Mouse (Mus musculus): Measurements from ENCODE around the gene Mtor. TPM values are rescaled to one million over a fixed set of nuclear protein-coding genes. Genes with fewer than 3 reads are reported as not detected.

Gene Mtor
- total and polyA plus RNA-seq, 3 experiments: 10.5 to 28.6 (median 24.3) TPM

DNA sequence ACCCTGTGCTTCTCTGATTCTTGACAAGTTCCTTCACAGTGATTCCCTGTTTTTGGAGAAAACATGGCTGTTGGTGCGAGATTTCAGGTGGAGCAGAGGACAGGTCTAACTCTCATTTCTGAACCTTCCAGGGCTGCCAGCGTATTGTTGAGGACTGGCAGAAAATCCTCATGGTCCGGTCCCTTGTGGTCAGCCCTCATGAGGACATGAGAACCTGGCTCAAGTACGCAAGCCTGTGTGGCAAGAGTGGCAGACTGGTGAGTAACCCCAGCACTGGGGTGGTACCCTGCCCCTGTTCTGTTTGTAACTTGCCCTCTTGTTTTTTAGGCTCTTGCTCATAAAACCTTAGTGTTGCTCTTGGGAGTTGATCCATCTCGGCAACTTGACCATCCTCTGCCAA, 81.9 kb downstream of the Mtor start:
- dilution Hi-C loops (cut with MboI; ENCODE audit: extremely low pct_ligation_motif_present, extremely low pct_unique_long_range_greater_than_20kb, low sequenced_read_pairs) (no loop called here), in situ Hi-C loops (cut with MboI; ENCODE audit: low pct_ligation_motif_present, low pct_unique_long_range_greater_than_20kb, low sequenced_read_pairs) (no loop called here)
- DNase-seq (ENCODE audit: extremely low read depth): no peak
- TF ChIP-seq CHD1 (IDR thresholded peaks at IDR 0.05; ENCODE audit: low read depth, low read length): no peak
- TF ChIP-seq MAX (IDR thresholded peaks at IDR 0.05; ENCODE audit: low read length): no peak
- no peak for TF ChIP-seq JUN (IDR thresholded peaks at IDR 0.05; ENCODE audit: insufficient read depth, low read depth, low read length)
- no peak for TF ChIP-seq POLR2A (IDR thresholded peaks at IDR 0.05; ENCODE audit: low read depth, low read length)
- TF ChIP-seq ZMIZ1 (IDR thresholded peaks at IDR 0.05; ENCODE audit: low read depth, low read length): no peak
- no peak for TF ChIP-seq ETS1 (conservative IDR thresholded peaks at IDR 0.05; ENCODE audit: low read depth, low read length)
- TF ChIP-seq SIN3A (IDR thresholded peaks at IDR 0.05; ENCODE audit: low read length): no peak
- no peak for TF ChIP-seq IRF4 (IDR thresholded peaks at IDR 0.05; ENCODE audit: low read depth, low read length)
- no peak for TF ChIP-seq CHD2 (IDR thresholded peaks at IDR 0.05; ENCODE audit: low read length)
- no peak for TF ChIP-seq POLR2AphosphoS2 (IDR thresholded peaks at IDR 0.05; ENCODE audit: low read depth, low read length)
- no peak for TF ChIP-seq MAZ (IDR thresholded peaks at IDR 0.05; ENCODE audit: low read depth, low read length)
- no peak for TF ChIP-seq MYC (IDR thresholded peaks at IDR 0.05; ENCODE audit: low read depth, low read length)
- no peak for TF ChIP-seq ZKSCAN1 (IDR thresholded peaks at IDR 0.05; ENCODE audit: borderline replicate concordance, low read depth, low read length)
- no peak for TF ChIP-seq MEF2A (IDR thresholded peaks at IDR 0.05; ENCODE audit: borderline replicate concordance, low read depth, low read length)
- no peak overlapping the region for H3K4me3 ChIP-seq (replicated peaks in 1 of 3; ENCODE audit: low read depth in 2 of 3, low read length in 2 of 3, poor library complexity in 1 of 3)
- no peaks in the 10 kb centered on the region for H3K27me3 ChIP-seq (replicated peaks)
- no peaks in the 10 kb centered on the region for H3K9me3 ChIP-seq (replicated peaks; ENCODE audit: low read length)
- no peak overlapping the region for H3K4me2 ChIP-seq (ENCODE audit: insufficient read depth, low read depth, poor library complexity, severe bottlenecking)
- peaks cover 65 to 87% of the 10 kb centered on the region in 2 experiments for H3K36me3 ChIP-seq (replicated peaks in 1 of 2; ENCODE audit: control insufficient read depth in 1 of 2, insufficient read depth in 1 of 2, low read length in 1 of 2)
- H3K9ac ChIP-seq (ENCODE audit: insufficient read depth, low read depth): no peak overlapping the region
- no peak overlapping the region for H3K27ac ChIP-seq (ENCODE audit: insufficient read depth, low read depth)
- no peaks in the 10 kb centered on the region for H3K79me2 ChIP-seq (replicated peaks; ENCODE audit: control insufficient read depth, extremely low read depth, insufficient read depth, poor library complexity, severe bottlenecking)
- H3K4me1 ChIP-seq (ENCODE audit: control insufficient read depth in 1 of 2, insufficient read depth in 2 of 2): no peaks in the 10 kb centered on the region

- no peaks in the 10 kb centered on the region for H3K9me3 ChIP-seq (replicated peaks; ENCODE audit: low read length)
- H3K4me1 ChIP-seq (ENCODE audit: control insufficient read depth in 1 of 2, insufficient read depth in 2 of 2): no peaks in the 10 kb centered on the region
- no peak overlapping the region for H3K4me3 ChIP-seq (replicated peaks in 1 of 3; ENCODE audit: low read depth in 2 of 3, low read length in 2 of 3, poor library complexity in 1 of 3)
- H3K36me3 ChIP-seq (replicated peaks in 1 of 2; ENCODE audit: control insufficient read depth in 1 of 2, insufficient read depth in 1 of 2, low read length in 1 of 2): peaks cover 64 to 87% of the 10 kb centered on the region in 2 experiments
- in situ Hi-C loops (cut with MboI; ENCODE audit: low pct_ligation_motif_present, low pct_unique_long_range_greater_than_20kb, low sequenced_read_pairs): no loop called here
- no peak overlapping the region for H3K27ac ChIP-seq (ENCODE audit: insufficient read depth, low read depth)
- dilution Hi-C loops (cut with MboI; ENCODE audit: extremely low pct_ligation_motif_present, extremely low pct_unique_long_range_greater_than_20kb, low sequenced_read_pairs): no loop called here
- no peaks in the 10 kb centered on the region for H3K79me2 ChIP-seq (replicated peaks; ENCODE audit: control insufficient read depth, extremely low read depth, insufficient read depth, poor library complexity, severe bottlenecking)
- H3K9ac ChIP-seq (ENCODE audit: insufficient read depth, low read depth): no peak overlapping the region
- H3K4me2 ChIP-seq (ENCODE audit: insufficient read depth, low read depth, poor library complexity, severe bottlenecking): no peak overlapping the region
- no peak for DNase-seq (ENCODE audit: extremely low read depth)
- TF ChIP-seq ZKSCAN1 (IDR thresholded peaks at IDR 0.05; ENCODE audit: borderline replicate concordance, low read depth, low read length) (no peak), CTCF (conservative IDR thresholded peaks at IDR 0.05 in 1 of 2, IDR thresholded peaks at IDR 0.05 in 1 of 2; ENCODE audit: low read depth in 2 of 2, low read length in 2 of 2) (no peak), MAX (IDR thresholded peaks at IDR 0.05; ENCODE audit: low read length) (no peak), KAT2A (IDR thresholded peaks at IDR 0.05; ENCODE audit: insufficient replicate concordance, low read length) (no peak), ETS1 (conservative IDR thresholded peaks at IDR 0.05; ENCODE audit: low read depth, low read length) (no peak), POLR2AphosphoS2 (IDR thresholded peaks at IDR 0.05; ENCODE audit: low read depth, low read length) (no peak), HCFC1 (IDR thresholded peaks at IDR 0.05; ENCODE audit: low read depth, low read length) (no peak), UBTF (IDR thresholded peaks at IDR 0.05; ENCODE audit: low read depth, low read length) (no peak), JUN (IDR thresholded peaks at IDR 0.05; ENCODE audit: insufficient read depth, low read depth, low read length) (no peak), ZC3H11A (IDR thresholded peaks at IDR 0.05; ENCODE audit: low read depth, low read length) (no peak), BHLHE40 (IDR thresholded peaks at IDR 0.05; ENCODE audit: low read depth, low read length) (no peak), ZMIZ1 (IDR thresholded peaks at IDR 0.05; ENCODE audit: low read depth, low read length) (no peak), USF2 (conservative IDR thresholded peaks at IDR 0.05; ENCODE audit: low read depth, low read length) (no peak), MYC (IDR thresholded peaks at IDR 0.05; ENCODE audit: low read depth, low read length) (no peak), POLR2A (IDR thresholded peaks at IDR 0.05; ENCODE audit: low read depth, low read length) (no peak), PAX5 (IDR thresholded peaks at IDR 0.05; ENCODE audit: low read length) (no peak), MAZ (IDR thresholded peaks at IDR 0.05; ENCODE audit: low read depth, low read length) (no peak)
- no peaks in the 10 kb centered on the region for H3K27me3 ChIP-seq (replicated peaks)
Observed at GRCm38 (mm10) chr4:148530778-148531177, 82.4 kb downstream of the Mtor start.

Measured in CH12.LX (cell line).